Mouse (Mus musculus): ENCODE results near the gene Amh. TPM values are rescaled to one million over a fixed set of nuclear protein-coding genes. Genes with fewer than 3 reads are reported as not detected.

Amh gene
- polyA plus RNA-seq, 1 experiment from 2014 or later = not detected

- no peaks in the 10 kb centered on the region for H3K9me3 ChIP-seq (ENCODE audit: control insufficient read depth)
- WGBS = 100% methylated on average over 2 of the region's 2 CpGs
- no peak for ATAC-seq
Observed at GRCm38 (mm10) chr10:80804340-80804739, 703 bp upstream of the Amh start.

GRCm38 (mm10) chr10:80805322-80805721, 279 bp downstream of the Amh start:
- peaks cover 20% of the 10 kb centered on the region for H3K27me3 ChIP-seq (replicated peaks; ENCODE audit: control insufficient read depth, insufficient read depth, low read length)
- H3K36me3 ChIP-seq (ENCODE audit: control insufficient read depth, insufficient read depth) = peaks cover 44% of the 10 kb centered on the region
- 82% methylated on average over 5 of the region's 5 CpGs for WGBS
- H3K9me3 ChIP-seq (ENCODE audit: control insufficient read depth) = no peaks in the 10 kb centered on the region
- no peak for ATAC-seq
- H3K4me3 ChIP-seq (ENCODE audit: low read depth, low read length) = no peak overlapping the region
- no peak overlapping the region for H3K9ac ChIP-seq (ENCODE audit: low read depth, low read length)
- H3K4me2 ChIP-seq (replicated peaks; ENCODE audit: low read depth) = no peak overlapping the region
- H3K4me1 ChIP-seq (replicated peaks; ENCODE audit: control insufficient read depth, insufficient read depth, low read length) = 0 out of 2 replicates have a peak, but pooled peaks cover 11% of the 10 kb centered on the region
- no peak for TF ChIP-seq CTCF (IDR thresholded peaks at IDR 0.05; ENCODE audit: low read depth)
- H3K27ac ChIP-seq (ENCODE audit: low read depth, low read length) = no peak overlapping the region

More at GRCm38 (mm10) chr10:80804340-80804739, 703 bp upstream of the Amh start:
- H3K4me3 ChIP-seq (ENCODE audit: low read depth, low read length) = no peak overlapping the region
- H3K4me2 ChIP-seq (replicated peaks; ENCODE audit: low read depth) = no peak overlapping the region
- no peak overlapping the region for H3K9ac ChIP-seq (ENCODE audit: low read depth, low read length)
- no peak for TF ChIP-seq CTCF (IDR thresholded peaks at IDR 0.05; ENCODE audit: low read depth)
- no peak overlapping the region for H3K27ac ChIP-seq (ENCODE audit: low read depth, low read length)
- peaks cover 44% of the 10 kb centered on the region for H3K36me3 ChIP-seq (ENCODE audit: control insufficient read depth, insufficient read depth)
- peaks cover 20% of the 10 kb centered on the region for H3K27me3 ChIP-seq (replicated peaks; ENCODE audit: control insufficient read depth, insufficient read depth, low read length)
- H3K4me1 ChIP-seq (replicated peaks; ENCODE audit: control insufficient read depth, insufficient read depth, low read length) = 0 out of 2 replicates have a peak, but pooled peaks cover 6% of the 10 kb centered on the region

- Histone ChIP-seq H3K9ac (ENCODE audit: low read depth, low read length) (no peak overlapping the region), H3K9me3 (ENCODE audit: control insufficient read depth) (no peaks in the 10 kb centered on the region), H3K27me3 (replicated peaks; ENCODE audit: control insufficient read depth, insufficient read depth, low read length) (peaks cover 20% of the 10 kb centered on the region), H3K4me1 (replicated peaks; ENCODE audit: control insufficient read depth, insufficient read depth, low read length) (0 out of 2 replicates have a peak, but pooled peaks cover 13% of the 10 kb centered on the region), H3K4me3 (ENCODE audit: low read depth, low read length) (no peak overlapping the region), H3K36me3 (ENCODE audit: control insufficient read depth, insufficient read depth) (peaks cover 44% of the 10 kb centered on the region), H3K27ac (ENCODE audit: low read depth, low read length) (no peak overlapping the region), H3K4me2 (replicated peaks; ENCODE audit: low read depth) (no peak overlapping the region)
- 17% methylated on average over 3 of the region's 3 CpGs for WGBS
- ATAC-seq = peak; percentile 51; the same call in 1 of the 2 replicates
- peak; percentile 84 for TF ChIP-seq CTCF (IDR thresholded peaks at IDR 0.05; ENCODE audit: low read depth)
Observed at GRCm38 (mm10) chr10:80805925-80806324, 882 bp downstream of the Amh start.

- no peak for TF ChIP-seq CTCF (IDR thresholded peaks at IDR 0.05; ENCODE audit: low read depth)
- Histone ChIP-seq H3K9me3 (ENCODE audit: control insufficient read depth) (no peaks in the 10 kb centered on the region), H3K4me3 (ENCODE audit: low read depth, low read length) (peak overlapping the region; percentile 41), H3K36me3 (ENCODE audit: control insufficient read depth, insufficient read depth) (peaks cover 38% of the 10 kb centered on the region), H3K9ac (ENCODE audit: low read depth, low read length) (0 out of 2 replicates have a peak overlapping the region, but pooled peaks have one; percentile 40), H3K27ac (ENCODE audit: low read depth, low read length) (0 out of 2 replicates have a peak overlapping the region, but pooled peaks have one; percentile 35), H3K27me3 (replicated peaks; ENCODE audit: control insufficient read depth, insufficient read depth, low read length) (peaks cover 20% of the 10 kb centered on the region), H3K4me1 (replicated peaks; ENCODE audit: control insufficient read depth, insufficient read depth, low read length) (0 out of 2 replicates have a peak, but pooled peaks cover 13% of the 10 kb centered on the region), H3K4me2 (replicated peaks; ENCODE audit: low read depth) (peak overlapping the region; percentile 87)
- ATAC-seq = no peak
- WGBS = 58% methylated on average over 34 of the region's 34 CpGs
Observed at GRCm38 (mm10) chr10:80806341-80807056, 1.5 kb downstream of the Amh start.

GRCm38 (mm10) chr10:80807057-80807627, 2.1 kb downstream of the Amh start:
- no peaks in the 10 kb centered on the region for H3K9me3 ChIP-seq (ENCODE audit: control insufficient read depth)

More at GRCm38 (mm10) chr10:80807057-80807627, 2.1 kb downstream of the Amh start:
- Histone ChIP-seq H3K9ac (ENCODE audit: low read depth, low read length) (peak overlapping the region; percentile 40; the same call in 1 of the 2 replicates), H3K27ac (ENCODE audit: low read depth, low read length) (peak overlapping the region; percentile 35; the same call in 1 of the 2 replicates), H3K4me3 (ENCODE audit: low read depth, low read length) (peak overlapping the region; percentile 41), H3K27me3 (replicated peaks; ENCODE audit: control insufficient read depth, insufficient read depth, low read length) (peaks cover 20% of the 10 kb centered on the region), H3K4me1 (replicated peaks; ENCODE audit: control insufficient read depth, insufficient read depth, low read length) (0 out of 2 replicates have a peak, but pooled peaks cover 13% of the 10 kb centered on the region), H3K36me3 (ENCODE audit: control insufficient read depth, insufficient read depth) (peaks cover 32% of the 10 kb centered on the region), H3K4me2 (replicated peaks; ENCODE audit: low read depth) (peak overlapping the region; percentile 87)
- WGBS = 2% methylated on average over 57 of the region's 58 CpGs
- no peak for TF ChIP-seq CTCF (IDR thresholded peaks at IDR 0.05; ENCODE audit: low read depth)
- peak; percentile 48 for ATAC-seq
